Mouse (Mus musculus) myocyte (in vitro differentiated cells): ENCODE measurements at regions not wholly inside any gene's neighbourhood (a gene's known extent, or its start where the extent isn't known, plus 50 kb on each side); places are given as distances from the start of the nearest gene placed in this dataset.

Experiments
- CEBPB ChIP-seq: IDR thresholded peaks from 2 replicates; pipeline ENCODE4 v1.6.1; 2011; ENCODE audit warnings: mild to moderate bottlenecking, moderate library complexity; ENCODE audit not compliant: poor library complexity, insufficient read depth, severe bottlenecking
- E2F4 ChIP-seq: IDR thresholded peaks from one replicate; pipeline ENCODE4 v1.6.1; 2011; ENCODE audit warnings: mild to moderate bottlenecking, control low read depth, moderate library complexity; ENCODE audit not compliant: insufficient read depth
- MAX ChIP-seq: IDR thresholded peaks from one replicate; pipeline ENCODE4 v1.6.1; 2011; ENCODE audit warnings: low read depth, mild to moderate bottlenecking, control low read depth
- MYOD1 ChIP-seq, 3 experiments: IDR thresholded peaks; one replicate each; pipeline ENCODE4 v1.6.1; 2011; ENCODE audit warnings: control low read depth in 2 of 3, low read depth in 2 of 3, mild to moderate bottlenecking in 2 of 3, moderate library complexity in 1 of 3; ENCODE audit not compliant: insufficient read length in 2 of 3, control insufficient read depth in 1 of 3
- MYOG ChIP-seq, 3 experiments: IDR thresholded peaks; one replicate each; pipeline ENCODE4 v1.6.1; 2011; ENCODE audit warnings: control low read depth in 2 of 3, low read depth in 2 of 3, mild to moderate bottlenecking in 2 of 3; ENCODE audit not compliant: insufficient read length in 2 of 3, control insufficient read depth in 1 of 3, insufficient read depth in 1 of 3
- POLR2A ChIP-seq: IDR thresholded peaks from one replicate; pipeline ENCODE4 v1.6.1; 2011; ENCODE audit warnings: low read depth, mild to moderate bottlenecking, control low read depth, moderate library complexity; ENCODE audit not compliant: insufficient read length
- POLR2AphosphoS2 ChIP-seq: IDR thresholded peaks from one replicate; pipeline ENCODE4 v1.6.1; 2011; ENCODE audit warnings: low read depth, control low read depth; ENCODE audit not compliant: insufficient read length
- REST ChIP-seq: IDR thresholded peaks from one replicate; pipeline ENCODE4 v1.6.1; 2011; ENCODE audit warnings: mild to moderate bottlenecking, control low read depth, moderate library complexity; ENCODE audit not compliant: insufficient read depth, insufficient read length
- SRF ChIP-seq: IDR thresholded peaks from one replicate; pipeline ENCODE4 v1.6.1; 2011; ENCODE audit warnings: low read depth; ENCODE audit not compliant: control insufficient read depth, insufficient read length
- TCF12 ChIP-seq: IDR thresholded peaks from one replicate; pipeline ENCODE4 v1.6.1; 2011; ENCODE audit warnings: mild to moderate bottlenecking, control low read depth; ENCODE audit not compliant: poor library complexity, insufficient read depth, severe bottlenecking
- USF1 ChIP-seq: IDR thresholded peaks from one replicate; pipeline ENCODE4 v1.6.1; 2011; ENCODE audit warnings: low read depth, mild to moderate bottlenecking, control low read depth, moderate library complexity

GRCm38 (mm10) chr4:142310282-142310681, 71.1 kb upstream of the Kazn start:
- TF ChIP-seq SRF (no peak), POLR2A (no peak), MAX (no peak), TCF12 (no peak), USF1 (no peak), MYOG (IDR thresholded peaks at IDR 0.05; ENCODE audit: control insufficient read depth in 1 of 3, insufficient read depth in 1 of 3, insufficient read length in 2 of 3, low read depth in 2 of 3) (no peak), CEBPB (no peak), REST (no peak), MYOD1 (IDR thresholded peaks at IDR 0.05; ENCODE audit: control insufficient read depth in 1 of 3, insufficient read length in 2 of 3, low read depth in 2 of 3) (no peak), E2F4 (no peak), POLR2AphosphoS2 (no peak)
